Mouse (Mus musculus) heart, postnatal 36 days (tissue): ENCODE data around the gene Taf1c. TPM values are rescaled to one million over a fixed set of nuclear protein-coding genes. Genes with fewer than 3 reads are reported as not detected.

Experiments
- DNase-seq, 2 experiments: peaks; one replicate each; pipeline ENCODE4 v3.0.0; 2021 to 2022
- intact Hi-C: fragments of 180-260 bp; cut with DNase I; formaldehyde crosslinking; loops from one replicate; pipeline ENCODE4 v1.15.1; 2025
- total RNA-seq, 2 experiments: library from RNA; stranded (reverse); gene quantifications; 2 replicates each; pipeline ENCODE4 v1.2.3; 2021

Taf1c gene
- 1 to 10 TPM; 3.6 to 3.8 TPM for total RNA-seq

GRCm38 (mm10) chr8:119604996-119605395, at the start of gene Taf1c:
TSS of gene Taf1c (minus strand) at chr8:119605222.
- peak; percentile 94 to 96 for DNase-seq
- intact Hi-C loops, result loop anchor here (1.0 to 5.0 kb wide), 6 partner anchors 30 to 193 kb away; partner anchors contain the start of genes Dnaaf1, Hsdl1 and Mbtps1

DNA sequence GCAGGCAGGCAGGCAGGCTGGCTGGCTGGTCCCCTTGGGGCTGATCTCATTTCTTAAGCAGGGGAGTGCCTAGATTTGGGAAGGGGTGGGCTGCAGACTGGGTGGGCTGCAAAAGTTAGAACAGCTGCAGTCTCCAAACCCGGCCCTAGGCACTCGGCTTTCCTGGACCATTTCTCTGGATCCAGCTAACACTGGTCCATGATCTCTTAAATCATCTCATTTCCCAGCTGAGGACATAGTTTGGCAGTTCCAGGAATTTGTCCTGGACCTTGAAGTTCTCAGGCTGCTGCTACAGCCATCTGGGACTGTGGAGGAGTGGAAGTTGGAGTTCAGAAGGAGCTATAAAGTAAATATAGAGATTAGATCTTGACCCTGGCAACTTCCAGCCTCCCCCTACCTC, 46.3 kb upstream of the Taf1c start:
- intact Hi-C loops, result no loop called here
- no peak for DNase-seq

- intact Hi-C loops, result no loop called here
- no peak for DNase-seq
Measured at GRCm38 (mm10) chr8:119646846-119647245, 41.8 kb upstream of the Taf1c start.

- intact Hi-C loops, result no loop called here
- DNase-seq, result no peak
Measured at GRCm38 (mm10) chr8:119646197-119646596, 41.2 kb upstream of the Taf1c start.

DNA sequence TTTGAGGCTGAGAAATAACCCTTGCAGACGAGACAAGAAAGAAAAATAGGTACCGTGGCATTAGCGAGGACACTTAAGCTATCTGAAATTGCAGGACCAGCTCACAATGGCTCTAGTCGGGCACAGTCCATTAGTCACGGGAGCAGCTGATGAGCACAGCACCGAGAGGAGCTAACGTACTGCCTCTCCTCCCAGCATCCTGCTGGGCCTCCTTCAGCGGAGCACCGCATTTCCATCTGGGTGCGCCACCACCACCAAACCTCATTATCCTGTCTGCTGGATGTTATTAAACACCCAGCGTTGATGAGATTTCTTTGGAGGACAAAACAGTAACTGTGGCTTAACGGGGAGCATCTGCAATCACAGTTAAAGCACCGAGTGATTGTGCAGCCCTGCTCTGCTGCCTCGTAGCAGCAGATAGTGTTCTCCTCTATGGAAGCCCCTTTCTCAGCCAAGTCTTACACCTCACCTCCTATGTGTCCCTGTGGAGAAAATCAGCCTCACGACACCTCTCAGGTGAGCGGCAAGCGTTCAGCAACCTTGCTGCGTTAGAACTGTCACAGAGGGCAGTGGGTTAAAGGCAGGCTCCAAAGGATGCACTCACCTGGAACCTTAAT, 40.1 kb upstream of the Taf1c start:
- no peak for DNase-seq
- intact Hi-C loops, result no loop called here

DNA sequence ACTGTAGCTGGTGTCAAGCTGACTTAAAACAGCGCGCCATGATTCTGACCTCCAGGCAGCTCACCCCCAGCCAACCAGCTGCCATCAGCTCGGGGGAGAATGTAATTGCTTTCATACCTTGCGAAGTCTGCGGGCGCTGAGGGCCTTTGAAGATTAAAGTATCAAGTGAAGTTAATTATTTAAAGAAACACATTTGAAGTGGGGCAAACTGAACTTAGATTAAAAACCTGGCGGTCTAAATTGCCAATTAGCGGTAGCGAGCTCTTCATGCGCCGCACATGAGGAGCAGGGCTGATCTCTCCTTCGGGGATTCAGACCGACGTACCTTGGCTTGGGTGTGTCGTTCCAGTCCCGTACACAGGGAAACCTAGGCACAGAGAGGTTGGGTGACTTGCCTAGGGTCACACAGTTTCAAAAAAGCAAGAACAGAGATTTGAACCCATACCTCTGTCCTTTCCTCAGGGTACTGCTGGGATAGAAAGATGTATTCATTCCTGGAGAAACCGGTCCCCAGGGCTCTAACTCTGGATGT, 39.5 kb upstream of the Taf1c start:
- no peak for DNase-seq
- intact Hi-C loops, result no loop called here

GRCm38 (mm10) chr8:119642960-119643359, 37.9 kb upstream of the Taf1c start:
- intact Hi-C loops, result no loop called here

GRCm38 (mm10) chr8:119641058-119641457, 36.0 kb upstream of the Taf1c start:
- DNase-seq, result no peak
- intact Hi-C loops, result no loop called here

More at GRCm38 (mm10) chr8:119642960-119643359, 37.9 kb upstream of the Taf1c start:
- no peak for DNase-seq

DNA sequence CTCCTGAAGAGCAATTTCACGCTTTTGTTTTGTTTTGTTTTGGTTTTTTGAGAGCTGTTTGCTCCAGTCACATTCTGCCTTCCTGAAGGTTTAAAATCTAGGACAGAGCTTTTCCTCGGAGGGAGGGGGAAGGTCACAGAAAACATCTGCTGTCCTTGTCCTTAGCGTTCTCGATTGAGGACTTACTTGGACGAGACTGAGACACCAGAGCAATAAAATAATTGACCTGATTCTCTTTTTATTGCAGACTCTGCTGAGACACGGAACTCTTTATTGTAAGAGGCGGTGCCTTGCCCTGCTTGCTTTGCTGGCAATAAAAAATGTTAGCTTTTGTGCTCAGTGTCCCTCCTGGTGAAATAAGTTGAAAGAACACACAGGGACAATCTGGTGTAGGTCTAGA, 34.8 kb upstream of the Taf1c start:
- DNase-seq, result no peak
- intact Hi-C loops, result no loop called here

DNA sequence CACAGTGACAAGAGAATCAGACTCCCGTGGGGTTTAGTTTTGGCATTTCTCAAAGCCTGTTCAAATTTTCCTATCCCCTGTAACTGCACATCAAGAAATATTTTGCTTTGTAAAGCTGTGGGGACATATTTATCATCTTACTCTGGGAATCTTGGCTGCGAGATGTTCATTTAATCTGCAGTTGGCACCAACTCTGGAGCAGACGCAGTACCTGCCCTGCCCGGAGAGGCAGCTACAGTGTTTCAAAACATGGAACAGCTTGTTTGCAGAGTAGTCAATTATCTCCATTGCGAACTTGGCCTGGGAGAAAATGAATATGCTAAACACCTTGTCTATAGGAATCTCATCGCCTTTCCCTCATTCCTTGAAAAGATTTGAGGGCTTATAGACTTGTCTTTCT, 33.2 kb upstream of the Taf1c start:
- intact Hi-C loops, result no loop called here
- no peak for DNase-seq

GRCm38 (mm10) chr8:119637381-119637780, 32.4 kb upstream of the Taf1c start:
- no peak for DNase-seq
- intact Hi-C loops, result no loop called here

DNA sequence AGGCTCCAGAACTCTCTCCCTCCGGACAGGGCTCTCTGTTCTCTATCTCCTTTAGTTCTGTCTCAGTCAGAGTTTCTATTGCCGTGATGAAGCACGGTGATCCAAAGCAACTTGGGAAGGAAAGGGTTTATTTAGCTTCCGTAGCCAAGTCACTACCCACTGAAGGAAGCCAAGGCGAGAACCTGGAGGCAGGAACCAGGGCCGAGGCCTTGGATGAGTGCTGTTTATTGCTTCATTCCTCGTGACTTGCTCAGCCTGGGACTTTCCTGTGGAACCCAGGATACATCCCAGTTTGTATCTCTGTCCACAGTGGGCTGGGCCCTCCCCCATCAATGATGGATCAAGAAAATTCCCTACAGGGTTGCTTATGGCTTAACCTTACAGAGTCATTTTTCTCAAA, 31.7 kb upstream of the Taf1c start:
- intact Hi-C loops, result no loop called here
- DNase-seq, result no peak

DNA sequence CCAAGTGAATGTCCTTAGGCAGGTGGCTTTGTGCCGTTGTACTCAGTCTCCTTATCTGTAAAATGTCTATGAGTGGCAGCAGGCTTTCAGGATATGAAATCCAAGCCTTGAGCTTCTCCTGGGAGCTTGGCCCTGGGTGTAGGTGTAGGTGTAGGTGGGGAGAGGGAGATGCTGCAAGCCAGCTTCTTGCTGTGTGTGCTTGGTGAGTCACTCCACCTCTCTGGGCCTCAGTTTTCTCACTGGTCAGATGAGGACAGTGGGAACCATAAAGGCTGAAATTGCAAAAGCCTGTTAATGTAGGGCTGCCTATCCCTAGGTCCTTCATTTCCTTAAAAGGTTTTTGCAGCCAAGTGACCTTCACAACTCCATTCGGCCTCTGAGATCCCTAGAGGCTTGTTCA, 30.9 kb upstream of the Taf1c start:
- no peak for DNase-seq
- intact Hi-C loops, result no loop called here

DNA sequence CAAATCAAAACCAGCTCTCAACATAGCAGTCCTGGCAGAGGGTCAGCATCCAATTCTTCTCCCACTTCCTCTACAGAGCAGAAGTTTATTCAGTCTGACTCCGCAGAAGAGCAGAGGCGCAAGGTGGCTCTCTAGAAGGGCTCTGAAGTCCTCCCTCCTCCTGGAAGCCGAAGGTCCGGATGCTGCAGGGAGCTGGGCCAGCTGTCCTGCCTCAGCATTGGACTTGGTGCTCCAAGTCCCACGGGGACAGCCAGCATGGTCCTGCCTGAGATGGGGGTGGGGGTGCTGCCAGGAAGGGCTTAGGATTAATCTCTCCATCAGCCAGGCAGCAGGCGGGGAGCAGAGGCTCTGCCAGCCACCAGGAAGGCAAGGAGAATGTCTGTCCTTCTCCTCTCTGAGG, 30.4 kb upstream of the Taf1c start, which contains the start of gene Kcng4:
Kcng4 (minus strand) TSS at position 303 of the 400 bp plus-strand sequence.
- intact Hi-C loops, result no loop called here
- peak; percentile 19 to 24 for DNase-seq

DNA sequence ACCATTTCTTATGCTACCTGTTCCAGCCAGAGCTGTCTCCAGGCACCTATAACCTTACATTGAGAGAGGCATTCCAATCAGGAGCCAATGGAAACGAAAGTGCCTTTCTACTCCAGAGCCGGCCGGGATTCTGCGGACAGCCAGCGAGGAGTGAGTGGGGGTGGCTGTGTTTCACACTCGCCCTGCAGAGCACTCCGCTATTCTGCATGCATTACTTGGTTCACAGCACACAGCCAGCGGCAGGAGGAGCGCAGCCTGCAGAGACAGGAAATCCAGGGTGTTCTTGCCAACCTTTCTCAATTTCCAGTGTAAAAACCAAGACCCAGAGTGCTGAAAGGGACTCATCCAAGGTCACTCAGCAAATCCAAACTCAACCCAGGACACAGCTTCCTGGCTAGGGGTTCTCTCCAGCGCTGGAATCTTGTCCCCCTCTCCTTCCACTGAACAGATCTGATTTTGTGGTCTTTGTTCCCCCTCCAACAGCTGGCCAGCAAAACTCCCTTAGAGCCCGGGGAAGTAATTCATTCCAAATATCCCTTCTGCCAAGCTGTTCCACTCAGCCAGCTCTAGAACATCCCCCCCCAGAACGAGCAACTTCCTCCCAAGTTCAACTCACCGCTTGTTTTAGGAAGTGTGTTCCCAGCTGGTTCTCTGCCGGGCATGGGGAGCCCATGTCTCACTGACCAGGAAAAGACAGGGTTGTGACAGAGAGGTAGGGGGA, 29.8 kb upstream of the Taf1c start:
- intact Hi-C loops, result no loop called here
- DNase-seq, result no peak

- intact Hi-C loops, result no loop called here
- no peak for DNase-seq
Measured at GRCm38 (mm10) chr8:119632909-119633308, 27.9 kb upstream of the Taf1c start.

GRCm38 (mm10) chr8:119632246-119632645, 27.2 kb upstream of the Taf1c start:
- DNase-seq, result no peak
- intact Hi-C loops, result no loop called here

DNA sequence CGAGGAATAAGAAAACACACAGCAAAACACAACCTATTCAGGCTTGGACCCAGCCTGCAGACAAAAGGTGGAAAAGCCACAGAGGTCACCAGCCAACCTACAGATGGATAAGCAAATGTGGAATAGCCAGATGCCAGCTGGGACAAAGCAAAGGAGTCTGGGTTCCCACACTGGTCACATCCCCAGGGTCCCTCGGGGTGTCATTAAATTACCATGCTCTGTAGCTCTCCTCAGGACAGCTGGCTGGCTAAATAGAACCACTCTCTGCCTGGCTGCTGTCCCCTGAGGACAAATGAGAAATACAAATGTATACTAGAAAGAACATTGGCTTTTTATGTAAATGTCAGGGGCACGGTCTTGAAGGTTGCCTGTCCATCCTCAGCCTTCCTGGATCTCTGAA, 25.8 kb upstream of the Taf1c start:
- intact Hi-C loops, result no loop called here

DNA sequence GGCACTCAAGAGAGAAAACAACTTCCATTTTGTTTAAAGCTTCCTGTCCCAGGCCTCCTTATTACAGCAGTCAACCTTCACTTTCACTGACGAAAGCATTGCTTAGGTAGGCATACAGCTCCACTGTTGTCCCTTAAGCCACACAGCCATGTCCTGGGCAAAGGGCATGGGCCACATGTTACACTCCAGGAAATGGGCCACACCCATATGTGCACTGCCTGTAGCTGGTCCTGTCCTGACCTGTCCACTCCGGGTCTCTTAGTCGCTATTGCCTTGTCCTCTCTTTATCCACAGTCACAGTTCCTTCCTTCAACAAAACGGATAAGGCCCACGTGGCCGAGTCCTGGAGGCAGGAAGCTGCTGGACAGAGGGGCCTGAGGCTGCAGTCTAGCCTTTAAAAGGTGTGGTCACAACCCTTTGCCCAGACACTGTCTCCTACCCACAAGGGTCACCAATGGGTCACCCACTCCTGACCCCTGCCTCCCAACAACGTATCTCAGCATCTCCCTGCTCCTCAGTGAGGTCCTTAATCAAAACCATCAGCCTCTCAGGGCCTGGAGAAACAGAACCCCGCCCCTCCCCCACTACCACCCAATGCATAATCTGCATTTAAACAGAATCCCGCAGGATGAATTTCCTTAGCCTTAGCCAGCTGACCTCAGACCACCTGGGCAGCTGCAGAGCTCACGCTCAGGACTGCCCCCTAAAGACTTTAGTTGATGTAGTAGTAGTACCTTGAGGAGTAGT, 22.8 kb upstream of the Taf1c start:
- intact Hi-C loops, result no loop called here

More for the DNA sequence above, 25.8 kb upstream of the Taf1c start:
- DNase-seq, result no peak

GRCm38 (mm10) chr8:119627199-119627598, 22.2 kb upstream of the Taf1c start:
- DNase-seq, result no peak
- intact Hi-C loops, result no loop called here

More for the DNA sequence above, 22.8 kb upstream of the Taf1c start:
- DNase-seq, result no peak

DNA sequence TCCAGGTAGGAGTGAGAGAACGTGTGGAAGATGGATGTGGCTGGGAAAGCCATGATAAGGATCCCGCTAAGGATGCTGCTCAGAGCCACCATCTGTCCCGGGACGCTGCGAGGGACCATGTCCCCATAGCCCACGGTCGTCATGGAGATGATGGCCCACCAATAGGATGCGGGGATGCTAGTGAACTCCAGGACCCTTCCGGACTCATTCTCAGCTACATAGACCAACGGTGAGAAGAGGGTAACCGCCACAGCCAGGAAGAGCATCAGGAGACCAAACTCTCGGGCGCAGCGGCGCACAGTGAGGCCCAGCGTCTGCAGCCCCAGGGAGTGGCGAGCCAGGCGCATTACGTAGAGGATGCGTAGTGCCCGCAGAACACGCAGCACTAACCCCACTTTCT, 20.8 kb upstream of the Taf1c start:
- no peak for DNase-seq
- intact Hi-C loops, result no loop called here
